Mouse (Mus musculus) megakaryocyte, embryonic 14.5 days (primary cell): ENCODE measurements around the gene Scn5a.

Experiments used
- FLI1 ChIP-seq: IDR thresholded peaks from 2 replicates; pipeline ENCODE4 v1.6.1; 2012; ENCODE audit warnings: low read length, inconsistent platforms, mixed read lengths
- GATA1 ChIP-seq: IDR thresholded peaks from 3 replicates; pipeline ENCODE4 v1.6.1; 2012; ENCODE audit warnings: mixed read lengths, low read length, inconsistent platforms, borderline replicate concordance

DNA sequence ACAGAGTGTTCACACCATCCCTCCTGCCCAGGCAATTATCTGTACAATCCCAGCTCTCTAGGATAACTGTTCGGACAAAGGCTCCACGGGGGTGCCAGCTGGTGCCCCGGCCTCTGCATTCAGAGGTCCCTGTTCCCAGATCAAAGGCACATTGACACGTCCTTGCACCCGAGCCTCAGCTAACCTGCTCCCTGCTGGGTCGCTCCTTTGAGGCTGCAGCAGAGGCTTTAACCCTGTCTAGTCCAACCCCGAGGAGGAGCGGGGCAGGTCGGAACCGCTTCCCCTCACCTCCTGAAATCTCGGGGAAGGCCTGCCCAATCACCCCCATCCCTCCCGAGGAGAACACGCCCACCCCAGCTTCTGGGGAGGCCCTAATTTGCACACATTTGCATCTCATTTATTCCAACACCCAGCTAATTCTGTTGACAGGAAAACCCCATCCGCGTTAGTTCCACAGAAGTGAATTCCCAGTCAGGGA, 7.4 kb downstream of the Scn5a start:
- TF ChIP-seq FLI1 (no peak), GATA1 (no peak)
